Mouse (Mus musculus): ENCODE measurements around the gene Reep6.

DNA sequence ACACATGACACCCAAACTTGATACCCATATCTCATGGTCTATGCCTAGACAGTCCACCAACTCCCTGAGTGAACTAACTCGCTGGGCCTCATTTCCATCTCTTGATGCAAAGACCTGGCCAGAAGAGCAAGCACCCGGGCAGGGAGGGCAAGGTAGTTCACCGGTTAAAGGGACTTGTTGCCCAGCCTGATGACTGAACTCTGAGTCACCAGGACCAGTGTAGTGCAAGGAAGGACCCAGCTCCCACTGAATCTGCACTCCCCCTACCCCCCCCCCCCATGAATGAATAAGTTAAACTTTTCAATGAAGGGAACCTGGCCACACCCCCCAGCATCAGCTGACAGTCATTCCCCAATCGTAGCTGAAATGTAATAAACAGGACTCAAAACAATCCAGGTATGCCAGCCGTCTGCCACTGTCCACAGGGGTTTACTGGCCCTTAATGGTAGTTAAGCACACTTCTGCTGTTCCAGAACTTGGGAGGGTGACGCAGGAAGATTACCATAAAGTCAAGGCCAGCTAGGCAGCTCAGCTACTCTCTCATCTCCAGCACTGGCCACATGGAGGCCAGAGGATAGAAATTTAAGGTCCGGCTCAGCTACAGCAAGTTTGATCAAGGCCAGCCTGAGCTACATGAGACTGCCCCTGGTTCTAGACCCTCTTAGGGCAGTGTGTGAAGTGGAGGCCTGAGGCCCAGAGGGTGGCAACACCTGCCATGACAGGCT lies 53.0 kb downstream of the Reep6 start:
- TF ChIP-seq MAFK (IDR thresholded peaks at IDR 0.05; ENCODE audit: insufficient read depth, low read depth, low read length) (no peak), HCFC1 (IDR thresholded peaks at IDR 0.05; ENCODE audit: borderline replicate concordance, insufficient read depth, low read length) (no peak)
